Mouse (Mus musculus) stomach, postnatal 0 days (tissue): ENCODE measurements at regions not wholly inside any gene's neighbourhood (a gene's known extent, or its start where the extent isn't known, plus 50 kb on each side); places are given as distances from the start of the nearest gene placed in this dataset.

ENCODE experiments used
- ATAC-seq: fragments of 200-750 bp; cut with Nextera tagmentation; 2 replicates; pipeline ENCODE4 v1.8.0; 2017; ENCODE audit not compliant: low FRiP score, low TSS enrichment
- DNase-seq: peaks from one replicate; pipeline ENCODE4 v3.0.0-alpha.2; 2016; ENCODE audit warnings: low spot score
- H3K27ac ChIP-seq: fragments of 300-500 bp; sonication (generic); replicated peaks from 2 replicates; pipeline ENCODE4 v1.5.1; 2014; ENCODE audit warnings: mild to moderate bottlenecking, control low read depth
- H3K27me3 ChIP-seq: fragments of 300-500 bp; sonication (generic); 2 replicates; pipeline ENCODE4 v1.6.1; 2014; ENCODE audit warnings: low read length; ENCODE audit not compliant: control insufficient read depth, insufficient read depth
- H3K36me3 ChIP-seq: fragments of 300-500 bp; sonication (generic); 2 replicates; pipeline ENCODE4 v1.6.1; 2014; ENCODE audit warnings: low read length, mixed read lengths; ENCODE audit not compliant: control insufficient read depth, insufficient read depth
- H3K4me1 ChIP-seq: fragments of 300-500 bp; sonication (generic); replicated peaks from 2 replicates; pipeline ENCODE4 v1.6.1; 2014; ENCODE audit warnings: antibody characterized with exemption; ENCODE audit not compliant: control insufficient read depth, insufficient read depth
- H3K4me2 ChIP-seq: fragments of 300-500 bp; sonication (generic); replicated peaks from 2 replicates; pipeline ENCODE4 v1.6.1; 2014; ENCODE audit warnings: low read depth, mild to moderate bottlenecking, control low read depth, moderate library complexity
- H3K4me3 ChIP-seq: fragments of 300-500 bp; sonication (generic); 2 replicates; pipeline ENCODE4 v1.5.1; 2014; ENCODE audit warnings: low read depth, low read length, control low read depth
- H3K9ac ChIP-seq: fragments of 300-500 bp; sonication (generic); 2 replicates; pipeline ENCODE4 v1.6.1; 2014; ENCODE audit warnings: mild to moderate bottlenecking, low read length, control low read depth, mixed read lengths
- H3K9me3 ChIP-seq: fragments of 300-500 bp; sonication (generic); 2 replicates; pipeline ENCODE4 v1.6.1; 2016; ENCODE audit warnings: low read length; ENCODE audit not compliant: control insufficient read depth
- CTCF ChIP-seq: IDR thresholded peaks from 2 replicates; pipeline ENCODE4 v1.5.1; 2016; ENCODE audit warnings: antibody characterized with exemption, low read depth, mild to moderate bottlenecking, moderate library complexity
- EP300 ChIP-seq: optimal IDR thresholded peaks from 2 replicates; pipeline ENCODE3; 2016; ENCODE audit warnings: antibody characterized with exemption
- WGBS: fragments of 180-500 bp; shearing (Covaris S2); extraction: QIAGEN DNeasy Blood & Tissue Kit; methylation state at CpG from one replicate; pipeline ENCODE4 v1.1.7; 2014; 5-methylcytosine and 5-hydroxymethylcytosine counted together

DNA sequence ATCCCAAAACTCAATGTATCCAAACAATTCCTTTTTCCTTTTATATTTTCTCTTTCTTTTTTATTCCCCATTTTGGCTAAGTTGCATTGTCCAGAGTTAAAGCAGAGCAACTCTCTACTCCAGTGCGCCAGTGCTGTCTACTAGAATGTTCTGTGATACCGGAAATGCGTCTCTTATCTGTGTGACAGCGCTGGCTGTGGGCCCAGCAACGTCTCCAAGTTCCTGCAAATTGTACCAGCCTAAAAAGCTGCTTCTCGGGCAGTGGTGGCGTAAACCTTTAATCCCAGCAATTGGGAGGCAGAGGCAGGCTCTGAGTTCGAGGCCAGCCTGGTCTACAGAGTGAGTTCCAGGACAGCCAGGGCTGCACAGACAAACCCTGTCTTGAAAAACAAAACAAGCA lies 59.4 kb downstream of the Cox18 start:
- Histone ChIP-seq H3K9me3 (no peaks in the 10 kb centered on the region), H3K27ac (no peak overlapping the region), H3K4me1 (no peaks in the 10 kb centered on the region), H3K27me3 (no peaks in the 10 kb centered on the region), H3K4me3 (no peak overlapping the region), H3K9ac (no peak overlapping the region), H3K4me2 (no peak overlapping the region), H3K36me3 (no peaks in the 10 kb centered on the region)
- TF ChIP-seq EP300 (no peak), CTCF (no peak)
- ATAC-seq (no peak), DNase-seq (no peak)
- 79% methylated on average over 8 of the region's 8 CpGs for WGBS

DNA sequence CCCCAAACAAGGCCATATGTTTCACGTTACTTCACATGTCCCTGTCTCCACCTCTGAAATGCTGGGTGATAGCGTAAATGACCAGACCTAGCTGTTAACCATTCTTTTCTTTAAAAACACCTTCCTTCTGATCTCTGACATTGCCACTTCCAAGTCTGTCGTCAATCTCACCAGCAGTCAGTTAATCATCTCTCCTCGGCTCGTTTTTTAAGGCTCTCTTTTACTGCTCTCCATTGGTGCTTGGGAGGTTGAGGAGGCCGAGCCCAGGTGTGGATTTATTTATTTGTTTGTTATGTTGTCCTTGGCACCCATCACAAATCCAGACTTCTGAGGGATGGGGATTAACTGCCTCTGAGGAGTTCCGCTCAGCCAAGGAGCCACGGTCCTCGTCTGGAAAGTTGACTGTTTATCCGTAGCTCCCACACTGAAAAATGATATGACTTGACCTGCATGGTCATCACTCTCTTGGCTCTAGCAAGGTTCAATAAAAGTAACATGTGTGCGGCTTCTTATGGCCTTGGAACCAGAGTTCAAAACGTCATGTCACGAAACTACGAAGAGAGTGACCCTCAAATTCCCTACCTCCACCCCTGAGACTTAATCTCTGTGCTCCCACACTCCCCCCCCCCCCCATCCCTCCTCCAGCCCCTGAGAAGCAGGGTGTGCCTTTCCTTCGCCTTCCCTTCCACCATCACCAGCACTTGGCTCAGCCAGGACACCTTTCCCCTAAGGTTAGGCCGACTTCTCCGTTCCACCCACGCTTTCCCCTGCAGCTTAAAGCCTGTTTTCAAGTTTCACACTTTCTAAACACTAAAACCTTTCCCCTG lies 60.6 kb downstream of the Cox18 start:
- H3K9me3 ChIP-seq, result no peaks in the 10 kb centered on the region
- no peak overlapping the region for H3K27ac ChIP-seq
- no peak overlapping the region for H3K4me3 ChIP-seq
- DNase-seq (no peak), ATAC-seq (no peak)
- no peak overlapping the region for H3K9ac ChIP-seq
- no peaks in the 10 kb centered on the region for H3K4me1 ChIP-seq
- 62% methylated on average over 18 of the region's 18 CpGs for WGBS
- H3K4me2 ChIP-seq, result no peak overlapping the region
- no peaks in the 10 kb centered on the region for H3K27me3 ChIP-seq
- H3K36me3 ChIP-seq, result no peaks in the 10 kb centered on the region
- no peak for TF ChIP-seq CTCF

GRCm38 (mm10) chr5:90160281-90160680 lies 63.5 kb downstream of the Cox18 start:
- WGBS, result 63% methylated on average over 4 of the region's 4 CpGs
- DNase-seq (no peak), ATAC-seq (no peak)
- no peak overlapping the region for H3K9ac ChIP-seq
- H3K4me1 ChIP-seq, result no peaks in the 10 kb centered on the region
- no peaks in the 10 kb centered on the region for H3K27me3 ChIP-seq
- H3K4me2 ChIP-seq, result no peak overlapping the region
- TF ChIP-seq CTCF (no peak), EP300 (no peak)
- H3K27ac ChIP-seq, result no peak overlapping the region
- H3K4me3 ChIP-seq, result no peak overlapping the region
- H3K36me3 ChIP-seq, result no peaks in the 10 kb centered on the region
- H3K9me3 ChIP-seq, result no peaks in the 10 kb centered on the region

DNA sequence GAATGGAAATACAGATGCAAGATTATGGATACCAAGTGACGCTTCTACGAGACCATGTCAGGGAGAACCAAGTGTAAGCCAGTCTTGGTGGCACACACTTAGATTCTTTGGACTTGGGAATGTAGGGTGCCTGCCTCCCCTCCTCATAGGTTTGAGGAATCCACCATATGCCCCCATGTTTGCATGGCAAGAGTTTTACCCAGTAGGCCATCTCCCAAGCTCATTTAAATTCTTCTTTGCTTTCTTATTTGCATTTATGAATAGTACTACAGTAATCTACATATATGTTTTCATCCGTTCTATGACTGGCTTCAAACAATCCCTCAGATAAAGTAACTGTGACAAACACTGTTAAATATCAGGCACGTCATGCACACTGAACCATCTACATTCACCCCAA lies 67.3 kb downstream of the Cox18 start:
- H3K36me3 ChIP-seq, result no peaks in the 10 kb centered on the region
- H3K4me1 ChIP-seq, result no peaks in the 10 kb centered on the region
- WGBS, result 90% methylated on average over 4 of the region's 4 CpGs
- TF ChIP-seq EP300, result no peak
- TF ChIP-seq CTCF, result no peak
- no peaks in the 10 kb centered on the region for H3K27me3 ChIP-seq
- DNase-seq (no peak), ATAC-seq (no peak)
- no peak overlapping the region for H3K4me3 ChIP-seq
- no peak overlapping the region for H3K9ac ChIP-seq
- no peak overlapping the region for H3K4me2 ChIP-seq
- H3K9me3 ChIP-seq, result no peaks in the 10 kb centered on the region
- no peak overlapping the region for H3K27ac ChIP-seq

- Histone ChIP-seq H3K9me3 (no peaks in the 10 kb centered on the region), H3K4me1 (no peaks in the 10 kb centered on the region), H3K36me3 (no peaks in the 10 kb centered on the region), H3K4me2 (no peak overlapping the region), H3K4me3 (no peak overlapping the region), H3K27me3 (no peaks in the 10 kb centered on the region), H3K9ac (no peak overlapping the region), H3K27ac (no peak overlapping the region)
- WGBS, result 59% methylated on average over 22 of the region's 22 CpGs
- DNase-seq (no peak), ATAC-seq (no peak)
- TF ChIP-seq EP300 (no peak), CTCF (no peak)
Observed at GRCm38 (mm10) chr5:90149611-90150532, 73.9 kb downstream of the Cox18 start.

DNA sequence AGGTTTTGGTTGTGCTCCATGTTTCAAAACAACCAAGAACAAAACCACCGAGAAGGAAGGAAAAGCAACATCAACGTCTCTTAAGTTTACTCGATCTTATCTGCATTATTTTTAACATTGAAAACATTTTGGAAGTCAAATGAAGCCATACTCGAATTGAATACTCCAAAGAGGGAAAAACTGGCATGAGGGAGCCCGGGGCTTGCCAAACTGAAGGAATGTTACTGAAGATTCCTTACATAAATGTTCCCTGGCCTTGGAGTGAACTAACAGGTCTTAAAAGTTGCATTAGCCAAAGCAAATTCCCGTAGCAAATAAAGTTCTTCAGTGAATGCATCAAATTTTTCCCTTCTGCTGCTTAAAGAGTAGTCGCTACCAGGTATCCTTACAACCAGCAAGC lies 87.8 kb downstream of the Cox18 start:
- Histone ChIP-seq H3K4me1 (no peaks in the 10 kb centered on the region), H3K4me3 (no peak overlapping the region), H3K4me2 (no peak overlapping the region), H3K27me3 (no peaks in the 10 kb centered on the region), H3K9ac (no peak overlapping the region), H3K36me3 (no peaks in the 10 kb centered on the region), H3K27ac (no peak overlapping the region), H3K9me3 (no peaks in the 10 kb centered on the region)
- ATAC-seq, result no peak
- 71% methylated on average over 7 of the region's 7 CpGs for WGBS
- TF ChIP-seq EP300, result no peak
- no peak for TF ChIP-seq CTCF
- DNase-seq, result no peak
